Mouse (Mus musculus) heart, embryonic 15.5 days (tissue): ENCODE results near the gene Znhit3. TPM values are rescaled to one million over a fixed set of nuclear protein-coding genes. Genes with fewer than 3 reads are reported as not detected.

Source experiments
- ATAC-seq: fragments of 200-750 bp; cut with Nextera tagmentation; replicated peaks from 2 replicates; pipeline ENCODE4 v1.8.0; 2017; ENCODE audit warnings: low read depth, moderate TSS enrichment; ENCODE audit not compliant: insufficient number of reproducible peaks, insufficient read depth, low FRiP score
- H3K27ac ChIP-seq: fragments of 300-500 bp; sonication (generic); 2 replicates; pipeline ENCODE4 v1.5.1; 2015; ENCODE audit warnings: mild to moderate bottlenecking, inconsistent platforms
- H3K27me3 ChIP-seq: fragments of 300-500 bp; sonication (generic); 2 replicates; pipeline ENCODE4 v1.6.1; 2015; ENCODE audit warnings: inconsistent platforms
- H3K36me3 ChIP-seq: fragments of 300-500 bp; sonication (generic); 2 replicates; pipeline ENCODE4 v1.6.1; 2015; ENCODE audit warnings: mild to moderate bottlenecking, inconsistent platforms
- H3K4me1 ChIP-seq: fragments of 300-500 bp; sonication (generic); replicated peaks from 2 replicates; pipeline ENCODE4 v1.6.1; 2015; ENCODE audit warnings: inconsistent platforms
- H3K4me2 ChIP-seq: fragments of 300-500 bp; sonication (generic); 2 replicates; pipeline ENCODE4 v1.6.1; 2015; ENCODE audit warnings: inconsistent platforms, mild to moderate bottlenecking, moderate library complexity
- H3K4me3 ChIP-seq: fragments of 300-500 bp; sonication (generic); 2 replicates; pipeline ENCODE4 v1.5.1; 2015; ENCODE audit warnings: mild to moderate bottlenecking, inconsistent platforms
- H3K9ac ChIP-seq: fragments of 300-500 bp; sonication (generic); 2 replicates; pipeline ENCODE4 v1.6.1; 2015; ENCODE audit warnings: mild to moderate bottlenecking, inconsistent platforms
- H3K9me3 ChIP-seq: fragments of 300-500 bp; sonication (generic); replicated peaks from 2 replicates; pipeline ENCODE4 v1.6.1; 2016; ENCODE audit warnings: inconsistent platforms
- WGBS: fragments of 180-500 bp; shearing (Covaris S2); methylation state at CpG from one replicate; pipeline ENCODE4 v1.1.7; 2015; ENCODE audit warnings: mixed read lengths; 5-methylcytosine and 5-hydroxymethylcytosine counted together
- polyA plus RNA-seq: library from polyadenylated mRNA; unstranded; fragments of >200 nt; fragmentation: Nextera tagmentation; extraction: Ambion mirVana; gene quantifications from 2 replicates; pipeline ENCODE4 v1.2.1, GENCODE M21; 2015

Gene Znhit3
- polyA plus RNA-seq, 1 experiment from 2014 or later, result 31.4 TPM

DNA sequence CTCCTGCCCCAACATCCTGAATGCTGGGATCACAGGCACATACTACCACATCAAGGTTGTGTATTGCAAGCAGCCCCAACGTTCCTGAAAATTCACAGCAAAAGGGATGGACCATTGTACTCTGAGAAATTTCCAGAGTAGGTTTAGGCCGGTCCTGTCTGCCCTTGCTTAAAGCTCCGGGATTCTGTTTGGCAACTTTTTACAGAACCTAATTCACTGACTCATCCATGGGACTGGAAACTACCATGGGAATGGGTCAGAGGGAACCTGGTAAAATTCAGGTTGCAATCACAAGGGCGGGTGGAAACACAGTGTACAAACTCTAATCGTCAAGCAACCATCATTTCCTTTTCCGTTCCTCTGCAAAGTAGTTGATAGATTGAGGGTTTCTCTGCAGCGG is 3.8 kb upstream of the Znhit3 start:
- H3K4me1 ChIP-seq, result peaks cover 6% of the 10 kb centered on the region
- no peak for ATAC-seq
- H3K4me2 ChIP-seq, result no peak overlapping the region
- H3K4me3 ChIP-seq, result no peak overlapping the region
- H3K9me3 ChIP-seq, result no peaks in the 10 kb centered on the region
- whole genome bisulfite sequencing, result 48% methylated on average over 7 of the region's 7 CpGs
- H3K36me3 ChIP-seq, result no peaks in the 10 kb centered on the region
- H3K27me3 ChIP-seq, result no peaks in the 10 kb centered on the region
- H3K27ac ChIP-seq, result no peak overlapping the region
- no peak overlapping the region for H3K9ac ChIP-seq

- Histone ChIP-seq H3K4me1 (peaks cover 6% of the 10 kb centered on the region), H3K36me3 (no peaks in the 10 kb centered on the region), H3K27me3 (no peaks in the 10 kb centered on the region), H3K27ac (no peak overlapping the region), H3K9me3 (no peaks in the 10 kb centered on the region), H3K4me3 (no peak overlapping the region), H3K4me2 (no peak overlapping the region), H3K9ac (no peak overlapping the region)
- ATAC-seq, result no peak
- 37% methylated on average over 3 of the region's 3 CpGs for WGBS
Observed at GRCm38 (mm10) chr11:84919276-84919675, 3.1 kb upstream of the Znhit3 start.

- H3K9me3 ChIP-seq, result no peaks in the 10 kb centered on the region
- ATAC-seq, result no peak; the same call in 1 of the 2 replicates
- WGBS, result 6% methylated on average over 16 of the region's 16 CpGs
- H3K4me3 ChIP-seq, result no peak overlapping the region
- H3K27me3 ChIP-seq, result no peaks in the 10 kb centered on the region
- no peak overlapping the region for H3K27ac ChIP-seq
- H3K9ac ChIP-seq, result no peak overlapping the region
- H3K36me3 ChIP-seq, result peaks cover 2% of the 10 kb centered on the region; the same call in 1 of the 2 replicates
- peaks cover 6% of the 10 kb centered on the region for H3K4me1 ChIP-seq
- H3K4me2 ChIP-seq, result peak overlapping the region; percentile 43
Observed at GRCm38 (mm10) chr11:84918425-84918824, 2.3 kb upstream of the Znhit3 start.

DNA sequence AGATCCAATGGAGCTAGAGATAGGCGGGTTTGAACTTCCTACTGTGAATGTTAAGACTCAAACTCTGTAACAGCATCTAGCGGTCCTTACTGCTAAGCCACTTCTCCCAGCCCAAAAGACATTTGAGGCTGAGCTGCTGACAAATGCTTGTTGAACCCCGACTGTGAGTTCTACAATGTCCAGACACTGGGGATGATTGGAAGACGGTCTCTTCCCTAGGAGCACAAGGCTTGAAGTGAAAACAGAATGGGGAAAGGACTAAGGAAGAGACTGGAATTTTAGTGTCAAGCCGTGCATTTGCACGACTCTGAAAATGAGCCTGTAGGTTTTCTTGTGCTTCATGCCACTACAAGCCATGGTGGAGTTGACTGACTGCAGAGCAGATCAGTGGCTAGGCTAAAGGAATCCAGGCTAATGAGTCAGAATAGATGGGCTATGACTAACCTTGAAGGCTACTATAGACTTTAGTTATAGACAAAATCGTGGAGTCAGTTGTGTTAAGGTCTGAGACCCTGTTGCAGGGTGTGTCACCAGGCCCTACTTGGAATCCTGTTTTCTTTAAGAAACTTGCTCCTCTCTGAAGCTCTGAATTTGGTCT is 636 bp upstream of the Znhit3 start:
- Histone ChIP-seq H3K4me3 (peak overlapping the region; percentile 67), H3K27ac (no peak overlapping the region), H3K4me2 (peak overlapping the region; percentile 73), H3K36me3 (peaks cover 11% of the 10 kb centered on the region; the same call in 1 of the 2 replicates), H3K9me3 (no peaks in the 10 kb centered on the region), H3K9ac (0 out of 2 replicates have a peak overlapping the region, but pooled peaks have one; percentile 24), H3K27me3 (no peaks in the 10 kb centered on the region), H3K4me1 (peaks cover 6% of the 10 kb centered on the region)
- WGBS, result 52% methylated on average over 7 of the region's 7 CpGs
- no peak for ATAC-seq

GRCm38 (mm10) chr11:84914673-84915072 is 1.5 kb downstream of the Znhit3 start:
- Histone ChIP-seq H3K27ac (no peak overlapping the region), H3K27me3 (no peaks in the 10 kb centered on the region), H3K9me3 (no peaks in the 10 kb centered on the region), H3K9ac (no peak overlapping the region), H3K4me1 (peaks cover 6% of the 10 kb centered on the region), H3K4me3 (no peak overlapping the region), H3K4me2 (no peak overlapping the region), H3K36me3 (peaks cover 28% of the 10 kb centered on the region)
- 74% methylated on average over 5 of the region's 5 CpGs for WGBS
- ATAC-seq, result no peak

DNA sequence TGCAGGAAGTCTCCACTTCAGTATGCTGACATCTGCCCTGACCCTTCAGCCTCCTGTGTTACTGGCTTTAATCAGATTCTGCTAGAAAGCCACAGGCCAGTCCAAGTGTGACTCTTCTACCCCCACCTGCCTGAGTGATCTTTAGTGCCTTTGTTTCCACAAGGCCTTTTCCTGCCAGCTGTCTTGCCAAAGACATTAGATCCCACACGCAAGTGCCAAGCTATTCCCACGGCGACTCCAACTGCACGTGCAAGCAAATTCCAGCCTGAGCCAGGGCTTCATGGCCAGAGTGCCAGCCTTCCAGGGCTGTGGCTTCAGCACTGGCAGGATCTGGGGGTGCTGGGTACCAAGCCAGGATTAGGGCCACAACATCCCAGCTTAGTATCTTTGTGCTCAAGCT is 5.8 kb downstream of the Znhit3 start:
- WGBS, result 77% methylated on average over 4 of the region's 4 CpGs
- H3K4me1 ChIP-seq, result peaks cover 4% of the 10 kb centered on the region
- H3K4me3 ChIP-seq, result no peak overlapping the region
- H3K9me3 ChIP-seq, result no peaks in the 10 kb centered on the region
- H3K36me3 ChIP-seq, result peaks cover 64% of the 10 kb centered on the region
- ATAC-seq, result no peak
- H3K27me3 ChIP-seq, result no peaks in the 10 kb centered on the region
- H3K9ac ChIP-seq, result no peak overlapping the region
- H3K27ac ChIP-seq, result no peak overlapping the region
- H3K4me2 ChIP-seq, result no peak overlapping the region

GRCm38 (mm10) chr11:84908480-84908879 is 7.7 kb downstream of the Znhit3 start:
- H3K27ac ChIP-seq, result no peak overlapping the region
- H3K27me3 ChIP-seq, result no peaks in the 10 kb centered on the region
- WGBS, result 87% methylated on average over 6 of the region's 6 CpGs
- H3K36me3 ChIP-seq, result peaks cover 79% of the 10 kb centered on the region
- no peak overlapping the region for H3K4me3 ChIP-seq
- ATAC-seq, result no peak
- no peak overlapping the region for H3K4me2 ChIP-seq
- no peak overlapping the region for H3K9ac ChIP-seq
- no peaks in the 10 kb centered on the region for H3K9me3 ChIP-seq
- no peaks in the 10 kb centered on the region for H3K4me1 ChIP-seq

- Histone ChIP-seq H3K4me2 (no peak overlapping the region), H3K27me3 (no peaks in the 10 kb centered on the region), H3K9ac (no peak overlapping the region), H3K27ac (no peak overlapping the region), H3K9me3 (no peaks in the 10 kb centered on the region), H3K4me3 (no peak overlapping the region), H3K36me3 (peaks cover 86% of the 10 kb centered on the region), H3K4me1 (no peaks in the 10 kb centered on the region)
- ATAC-seq, result no peak
- 83% methylated on average over 3 of the region's 3 CpGs for WGBS
Observed at GRCm38 (mm10) chr11:84907081-84907480, 9.1 kb downstream of the Znhit3 start.

DNA sequence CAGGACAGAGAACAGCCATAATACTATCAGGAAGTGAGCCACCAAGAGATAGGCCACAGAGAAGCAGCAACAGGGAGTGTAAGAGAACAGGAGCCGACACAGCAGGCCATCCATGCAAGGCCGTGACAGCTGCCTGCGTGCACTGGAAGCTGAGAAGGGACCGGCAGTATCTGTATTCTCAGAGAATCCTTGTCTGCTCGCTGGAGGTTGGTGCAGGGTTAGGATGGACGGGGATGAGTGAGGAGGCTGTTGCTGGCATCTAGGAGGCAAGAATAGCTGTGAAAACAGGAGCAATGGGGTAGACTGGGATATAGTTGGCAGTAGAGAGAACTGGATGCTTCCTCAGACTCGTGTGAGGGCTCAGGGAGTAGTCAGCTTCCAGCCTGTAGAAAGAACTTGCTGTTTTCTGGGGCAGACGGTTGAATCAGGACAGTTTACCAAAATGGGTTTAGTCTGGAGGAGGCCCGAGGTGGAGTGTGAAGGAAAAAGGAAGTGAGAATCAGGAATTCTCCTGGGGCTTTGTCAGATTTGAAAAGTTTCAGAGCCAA is 11.5 kb downstream of the Znhit3 start:
- no peak overlapping the region for H3K27ac ChIP-seq
- H3K9me3 ChIP-seq, result no peaks in the 10 kb centered on the region
- no peak for ATAC-seq
- peaks cover 90% of the 10 kb centered on the region for H3K36me3 ChIP-seq
- WGBS, result 81% methylated on average over 9 of the region's 9 CpGs
- no peak overlapping the region for H3K4me2 ChIP-seq
- H3K27me3 ChIP-seq, result no peaks in the 10 kb centered on the region
- H3K4me1 ChIP-seq, result no peaks in the 10 kb centered on the region
- no peak overlapping the region for H3K9ac ChIP-seq
- H3K4me3 ChIP-seq, result no peak overlapping the region

DNA sequence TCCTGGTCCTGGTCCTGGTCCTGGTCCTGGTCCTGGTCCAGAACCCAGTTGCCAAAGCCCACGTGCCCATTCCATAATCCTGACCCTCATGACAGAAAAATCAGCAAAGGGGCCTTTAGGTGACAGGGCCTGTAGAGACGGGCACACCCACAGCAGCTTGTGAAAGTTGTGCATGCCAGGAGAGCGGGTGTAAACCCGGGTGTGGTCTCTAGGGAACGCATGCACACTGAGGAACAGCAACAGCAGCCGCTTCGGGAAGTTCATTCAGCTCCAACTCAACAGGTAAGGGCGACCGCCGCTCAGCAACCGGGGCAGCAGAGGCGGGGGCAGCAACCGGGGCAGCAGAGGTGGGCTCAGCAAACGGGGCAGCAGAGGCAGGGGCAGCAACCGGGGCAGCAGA is 23.1 kb downstream of the Znhit3 start:
- Histone ChIP-seq H3K4me1 (no peaks in the 10 kb centered on the region), H3K36me3 (peaks cover 61% of the 10 kb centered on the region), H3K9ac (no peak overlapping the region), H3K9me3 (no peaks in the 10 kb centered on the region), H3K27me3 (no peaks in the 10 kb centered on the region), H3K4me2 (no peak overlapping the region), H3K4me3 (no peak overlapping the region), H3K27ac (no peak overlapping the region)
- WGBS, result 86% methylated on average over 15 of the region's 15 CpGs
- no peak for ATAC-seq

DNA sequence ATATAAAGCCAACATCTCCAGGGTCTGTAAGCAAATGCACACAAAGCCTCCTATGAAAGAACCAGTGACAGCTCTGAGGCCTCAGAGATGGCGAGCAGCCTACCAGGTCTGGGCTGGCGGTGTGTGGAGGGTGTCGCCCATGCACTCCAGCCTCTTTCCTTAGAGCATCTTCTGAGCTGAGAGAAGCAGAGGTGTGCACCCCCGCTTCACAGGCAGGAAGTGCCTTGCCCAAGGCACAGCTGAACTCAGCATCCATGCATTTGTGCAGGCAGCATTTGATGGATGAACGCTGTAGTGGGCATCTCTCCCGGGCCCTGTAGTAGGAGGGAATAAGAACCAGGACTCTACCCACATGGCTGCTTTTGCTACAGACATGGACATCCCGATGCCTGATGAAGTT is 24.5 kb downstream of the Znhit3 start:
- Histone ChIP-seq H3K36me3 (peaks cover 57% of the 10 kb centered on the region), H3K9me3 (no peaks in the 10 kb centered on the region), H3K4me2 (no peak overlapping the region), H3K9ac (no peak overlapping the region), H3K27ac (no peak overlapping the region), H3K4me1 (no peaks in the 10 kb centered on the region), H3K27me3 (no peaks in the 10 kb centered on the region), H3K4me3 (no peak overlapping the region)
- no peak for ATAC-seq
- WGBS, result 86% methylated on average over 7 of the region's 7 CpGs

DNA sequence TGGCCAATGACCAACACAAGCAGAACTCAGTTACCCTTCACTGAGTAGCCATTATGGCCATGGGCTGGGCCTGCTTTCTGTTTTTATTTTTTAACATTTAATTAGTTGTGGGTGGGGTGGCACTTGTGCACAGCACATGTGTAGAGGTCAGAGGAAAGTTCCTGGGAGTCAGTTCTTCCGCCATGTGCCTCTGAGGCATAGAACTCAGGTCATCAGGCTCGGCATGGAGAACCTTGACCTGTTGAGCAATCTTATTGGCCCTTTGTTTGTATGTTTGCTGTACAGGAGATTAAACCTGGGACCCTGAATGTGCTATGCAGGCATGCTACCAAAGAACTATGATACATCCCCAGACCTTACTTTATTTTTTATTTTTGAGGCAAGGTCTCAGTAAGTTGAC is 26.7 kb downstream of the Znhit3 start:
- H3K9me3 ChIP-seq, result no peaks in the 10 kb centered on the region
- no peak for ATAC-seq
- WGBS, result 89% methylated on average over 2 of the region's 2 CpGs
- no peaks in the 10 kb centered on the region for H3K4me1 ChIP-seq
- H3K4me3 ChIP-seq, result no peak overlapping the region
- no peaks in the 10 kb centered on the region for H3K27me3 ChIP-seq
- H3K4me2 ChIP-seq, result no peak overlapping the region
- H3K9ac ChIP-seq, result no peak overlapping the region
- no peak overlapping the region for H3K27ac ChIP-seq
- H3K36me3 ChIP-seq, result peaks cover 64% of the 10 kb centered on the region
